Mouse (Mus musculus) ES-Bruce4 (cell line): ENCODE results near the gene Lmo7.

Experiments used
- CTCF ChIP-seq: IDR thresholded peaks from one replicate; pipeline ENCODE4 v1.8.1; 2011; ENCODE audit warnings: low read depth, low read length
- POLR2A ChIP-seq: IDR thresholded peaks from one replicate; pipeline ENCODE4 v1.8.1; 2011; ENCODE audit warnings: low read length; ENCODE audit not compliant: insufficient read depth

GRCm38 (mm10) chr14:101816450-101816849 is 86.7 kb downstream of the Lmo7 start:
- TF ChIP-seq CTCF (no peak), POLR2A (no peak)
